Mouse (Mus musculus) cerebellum, postnatal 10 days (tissue): Measurements from ENCODE around the gene Sec62.

Experiments used
- DNase-seq, 2 experiments: peaks; one replicate each; pipeline ENCODE4 v3.0.0; 2021; ENCODE audit warnings: mixed read lengths in 2 of 2

Sec62 gene

GRCm38 (mm10) chr3:30792737-30793402, at the start of gene Sec62:
Gene Sec62, plus strand, starts transcription at chr3:30792875.
- peak; percentile 97 for DNase-seq

GRCm38 (mm10) chr3:30742891-30743290, 49.8 kb upstream of the Sec62 start:
- no peak for DNase-seq

- DNase-seq = no peak
Measured at GRCm38 (mm10) chr3:30746006-30746405, 46.7 kb upstream of the Sec62 start, which contains the start of gene Samd7. Gene Samd7, plus strand, starts transcription at chr3:30746293.

GRCm38 (mm10) chr3:30748316-30748715, 44.4 kb upstream of the Sec62 start:
- DNase-seq = no peak

GRCm38 (mm10) chr3:30754696-30755095, 38.0 kb upstream of the Sec62 start:
- no peak for DNase-seq

- DNase-seq = no peak
Measured at GRCm38 (mm10) chr3:30764877-30765276, 27.8 kb upstream of the Sec62 start.

- DNase-seq = no peak
Measured at GRCm38 (mm10) chr3:30765311-30766027, 27.2 kb upstream of the Sec62 start.

- DNase-seq = peak; percentile 16 to 21
Measured at GRCm38 (mm10) chr3:30766177-30766576, 26.5 kb upstream of the Sec62 start.

GRCm38 (mm10) chr3:30767271-30767670, 25.4 kb upstream of the Sec62 start:
- DNase-seq = no peak

GRCm38 (mm10) chr3:30769755-30770515, 22.7 kb upstream of the Sec62 start:
- no peak for DNase-seq

- DNase-seq = no peak
Measured at GRCm38 (mm10) chr3:30771560-30771959, 21.1 kb upstream of the Sec62 start.

- no peak for DNase-seq
Measured at GRCm38 (mm10) chr3:30772631-30773030, 20.0 kb upstream of the Sec62 start.

GRCm38 (mm10) chr3:30774677-30775076, 18.0 kb upstream of the Sec62 start:
- no peak for DNase-seq

GRCm38 (mm10) chr3:30777984-30778383, 14.7 kb upstream of the Sec62 start:
- DNase-seq = no peak

- DNase-seq = no peak
Measured at GRCm38 (mm10) chr3:30788531-30788930, 4.1 kb upstream of the Sec62 start.

- no peak for DNase-seq
Measured at GRCm38 (mm10) chr3:30793403-30794221, 937 bp downstream of the Sec62 start.

- DNase-seq = no peak
Measured at GRCm38 (mm10) chr3:30802171-30802570, 9.5 kb downstream of the Sec62 start.

- no peak for DNase-seq
Measured at GRCm38 (mm10) chr3:30812881-30813280, 20.2 kb downstream of the Sec62 start.

- DNase-seq = no peak
Measured at GRCm38 (mm10) chr3:30818630-30819125, 26.0 kb downstream of the Sec62 start.

- DNase-seq = no peak
Measured at GRCm38 (mm10) chr3:30822163-30822562, 29.5 kb downstream of the Sec62 start.

GRCm38 (mm10) chr3:30826069-30826468, 33.4 kb downstream of the Sec62 start:
- no peak for DNase-seq

GRCm38 (mm10) chr3:30831848-30832606, 39.4 kb downstream of the Sec62 start:
- no peak for DNase-seq
